Mouse (Mus musculus) erythroblast, embryonic 14.5 days (primary cell): ENCODE data around the gene Gm5678.

ENCODE experiments used
- GATA1 ChIP-seq: IDR thresholded peaks from 2 replicates; pipeline ENCODE4 v1.6.1; 2012; ENCODE audit warnings: low read length, inconsistent platforms, mixed read lengths
- TAL1 ChIP-seq: IDR thresholded peaks from 3 replicates; pipeline ENCODE4 v1.6.1; 2012; ENCODE audit warnings: low read length, inconsistent platforms, mixed read lengths

DNA sequence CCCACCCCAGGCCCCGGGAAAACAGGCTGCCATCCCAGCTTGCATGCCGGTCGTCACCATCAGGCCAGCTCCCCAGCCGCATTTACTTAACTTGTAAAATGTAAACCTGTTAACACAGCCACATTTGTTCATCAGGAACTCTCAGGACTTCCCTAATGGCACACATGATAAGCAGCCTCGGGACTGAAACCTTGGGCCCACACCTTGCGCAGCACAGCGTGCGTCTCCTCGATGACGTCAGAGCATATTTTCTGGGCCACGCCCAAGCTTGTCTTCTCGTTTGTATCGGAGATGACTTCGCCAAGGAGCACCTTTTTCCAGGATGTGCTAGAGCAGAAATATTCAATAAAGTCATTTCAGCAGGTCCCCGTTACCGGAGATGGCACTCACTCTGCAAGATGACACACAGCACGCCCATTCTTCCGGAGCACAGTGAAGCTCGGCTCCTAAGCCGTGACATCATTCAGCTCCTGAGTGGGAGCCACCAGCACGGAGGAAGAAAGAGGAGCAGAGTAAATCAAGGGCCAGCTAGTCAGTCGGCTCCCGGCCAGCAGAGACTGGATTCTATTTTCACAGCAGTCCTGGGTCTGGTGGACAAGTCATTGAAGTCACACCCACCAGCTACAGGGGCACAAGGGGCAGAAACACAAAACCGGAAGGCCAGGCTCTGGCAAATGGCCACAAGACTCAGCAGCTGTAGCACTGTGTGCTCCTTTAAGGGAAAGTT, 42.8 kb upstream of the Gm5678 start:
- no peak for TF ChIP-seq GATA1
- TF ChIP-seq TAL1 = no peak
